Mouse (Mus musculus): ENCODE results near the gene Ccdc65.
A peak's percentile ranks its signal among the peaks of the same experiment; 100 is the strongest.

Ccdc65 gene

DNA sequence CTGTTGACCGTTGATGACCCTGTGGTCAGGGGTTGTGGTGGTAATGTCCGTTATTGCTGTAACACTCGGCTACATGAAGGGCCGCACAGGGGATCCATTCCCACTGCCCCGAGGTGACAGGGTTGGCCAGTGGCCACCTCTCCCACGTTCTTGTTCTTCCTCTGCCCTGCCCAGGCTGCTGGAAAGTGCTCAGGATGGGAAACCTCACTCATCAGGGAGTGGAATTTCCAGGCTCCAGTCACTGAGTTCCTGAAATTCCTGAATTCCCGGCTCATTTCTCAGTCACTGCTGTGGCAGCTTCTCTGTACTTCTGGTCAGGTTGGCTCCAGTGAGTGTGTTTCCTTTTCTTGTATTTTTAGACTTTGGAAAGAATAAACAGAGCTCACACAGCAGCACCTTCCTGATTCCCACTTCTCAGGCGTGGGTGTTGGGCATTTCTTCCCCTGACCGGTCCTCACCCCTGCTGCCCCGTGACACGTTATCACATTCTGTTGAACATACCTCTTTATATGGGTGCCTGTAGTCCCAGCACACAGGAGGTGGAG, 15.8 kb upstream of the Ccdc65 start:
- DNase-seq (ENCODE audit: low spot score), result no peak

DNA sequence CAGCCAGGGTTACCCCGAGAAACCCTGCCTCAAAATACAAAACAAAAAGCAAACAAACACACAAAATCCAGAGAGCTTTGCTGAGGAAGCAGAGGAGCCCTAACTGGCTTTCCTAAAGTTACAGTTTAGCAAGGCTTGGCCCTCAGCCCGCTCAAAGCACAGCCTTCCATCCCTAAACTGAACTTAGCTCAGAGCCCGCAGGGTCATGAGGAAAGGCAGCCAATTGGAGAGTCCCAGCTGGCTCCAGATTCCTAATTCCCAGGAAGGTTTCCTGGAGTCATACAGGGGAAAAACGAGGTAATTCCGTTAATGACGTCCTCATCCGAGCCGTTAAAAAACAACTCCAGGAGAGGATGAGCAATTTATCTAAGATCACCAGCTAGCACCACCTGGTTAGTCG, 12.3 kb upstream of the Ccdc65 start:
- DNase-seq (ENCODE audit: low spot score), result no peak

DNA sequence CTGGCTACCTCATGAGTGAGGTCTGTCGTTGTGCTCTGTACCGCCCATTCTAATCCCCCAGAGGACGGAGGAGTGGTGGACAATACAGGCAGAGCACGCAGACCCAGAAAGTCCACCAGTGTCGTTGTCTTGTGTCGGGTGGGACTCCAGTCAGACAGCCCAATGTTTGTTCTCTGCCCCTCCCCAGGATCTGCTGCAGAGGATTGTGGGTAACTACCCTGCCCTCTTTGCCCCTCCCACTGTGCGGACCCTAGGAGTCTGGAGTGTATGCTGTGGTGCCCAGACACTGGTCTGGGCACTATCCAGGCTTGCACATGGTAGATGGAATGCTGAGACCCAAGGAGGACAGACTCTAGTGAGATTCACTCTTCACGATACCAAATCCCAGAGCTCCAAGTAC, 11.8 kb upstream of the Ccdc65 start:
- no peak for DNase-seq (ENCODE audit: low spot score)

DNA sequence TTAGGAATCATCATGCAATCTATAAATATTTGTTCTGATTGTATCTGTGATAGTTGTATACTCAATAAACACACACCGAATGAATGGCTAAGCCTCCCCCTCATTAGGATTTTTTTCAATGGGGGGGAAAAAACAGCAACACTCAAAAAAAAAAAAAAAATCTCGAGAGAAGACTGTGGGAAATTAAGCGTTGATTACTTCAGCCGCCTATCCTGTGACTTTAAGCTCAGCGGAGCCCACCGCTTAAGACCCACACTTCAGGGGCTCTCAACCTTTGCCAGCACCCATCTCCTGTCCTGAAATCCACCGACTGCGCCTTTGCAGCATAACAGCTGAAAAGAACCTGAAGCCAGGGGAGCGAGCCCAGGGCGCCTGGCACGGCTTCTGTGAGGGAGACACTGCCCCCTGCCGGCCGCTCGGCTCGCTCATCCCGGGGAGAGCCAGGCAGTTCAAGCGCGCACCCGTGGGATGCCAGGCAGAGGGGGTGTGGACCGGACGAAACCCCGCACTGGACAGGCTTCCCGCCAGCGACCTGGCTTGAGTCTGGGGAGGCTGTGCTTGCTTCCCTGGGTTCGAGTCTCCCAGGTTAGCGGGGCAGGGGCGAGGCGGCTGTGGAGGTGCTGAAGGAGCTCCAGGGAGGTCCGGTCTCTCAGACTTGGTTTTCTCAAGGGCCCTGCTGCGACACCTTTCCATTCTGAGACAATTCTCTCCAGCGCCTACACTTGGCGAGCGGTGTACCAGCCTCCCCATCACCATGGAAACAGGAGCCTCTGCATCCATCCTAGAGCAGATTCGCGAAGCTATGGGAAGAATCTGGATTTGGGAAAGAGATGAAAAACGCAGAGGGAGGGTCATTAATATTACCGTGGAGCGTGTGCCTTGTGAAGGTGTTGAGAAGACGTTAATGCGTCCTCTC, 8.6 kb upstream of the Ccdc65 start:
- peak; percentile 91 for DNase-seq (ENCODE audit: low spot score)

DNA sequence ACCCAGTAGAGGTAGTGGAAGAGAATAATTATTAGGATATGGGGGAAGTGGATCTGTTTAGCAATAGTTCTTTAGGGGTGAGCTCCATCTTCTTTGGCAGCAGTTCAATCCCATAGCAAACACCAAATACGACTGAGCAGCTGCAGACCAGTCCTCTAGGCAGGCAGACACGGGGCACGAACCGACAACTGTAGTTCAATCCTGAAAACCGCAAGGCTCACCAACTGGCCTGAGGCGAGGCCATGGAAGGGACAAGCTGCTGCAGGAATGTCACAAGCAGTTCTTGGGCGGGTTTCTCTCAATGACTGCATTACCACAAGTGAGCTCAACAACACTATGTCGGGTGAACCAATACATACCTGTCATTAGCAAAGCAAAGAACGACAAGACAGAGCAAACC, 3.7 kb upstream of the Ccdc65 start:
- no peak for DNase-seq (ENCODE audit: low spot score)

DNA sequence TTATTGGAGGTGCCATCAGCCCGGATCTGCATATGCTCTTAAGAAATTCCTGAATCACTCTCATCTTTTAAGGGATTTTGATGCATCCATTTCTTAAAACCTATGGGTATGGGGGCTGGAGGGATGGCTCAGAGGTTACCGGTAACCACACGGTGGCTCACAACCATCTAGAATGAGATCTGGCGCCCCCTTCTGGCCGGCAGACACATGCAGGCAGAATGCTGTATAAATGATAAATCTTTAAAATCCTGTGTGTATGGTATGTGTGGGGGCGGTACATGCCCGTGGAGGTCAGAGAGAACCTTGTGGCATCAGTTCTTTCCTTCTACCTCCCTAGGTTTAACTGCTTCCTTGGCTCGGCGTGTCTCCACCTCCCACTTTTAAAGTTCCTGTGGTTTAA, 2.4 kb downstream of the Ccdc65 start:
- DNase-seq (ENCODE audit: low spot score), result peak; percentile 76

DNA sequence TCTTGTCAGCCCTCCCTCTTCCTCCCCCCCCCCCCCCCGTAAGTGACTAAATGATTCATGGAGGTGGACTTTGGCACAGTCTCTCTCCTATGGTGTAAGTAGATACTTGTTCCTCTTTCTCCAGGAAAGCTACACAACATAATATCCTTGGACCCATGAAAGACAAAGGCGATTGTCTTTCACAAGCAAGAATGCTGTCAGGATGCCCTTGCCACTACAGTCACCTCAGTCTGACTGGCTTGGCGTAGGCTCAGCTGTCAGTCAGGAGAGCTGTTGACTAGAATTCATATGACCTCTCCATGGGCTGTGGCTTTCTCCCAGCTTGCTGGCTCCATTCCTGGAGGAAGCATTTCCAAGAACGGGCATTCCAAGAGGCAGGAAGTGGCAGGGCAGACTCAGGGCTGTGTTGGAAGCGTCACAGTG, 6.2 kb downstream of the Ccdc65 start:
- DNase-seq (ENCODE audit: low spot score), result no peak

DNA sequence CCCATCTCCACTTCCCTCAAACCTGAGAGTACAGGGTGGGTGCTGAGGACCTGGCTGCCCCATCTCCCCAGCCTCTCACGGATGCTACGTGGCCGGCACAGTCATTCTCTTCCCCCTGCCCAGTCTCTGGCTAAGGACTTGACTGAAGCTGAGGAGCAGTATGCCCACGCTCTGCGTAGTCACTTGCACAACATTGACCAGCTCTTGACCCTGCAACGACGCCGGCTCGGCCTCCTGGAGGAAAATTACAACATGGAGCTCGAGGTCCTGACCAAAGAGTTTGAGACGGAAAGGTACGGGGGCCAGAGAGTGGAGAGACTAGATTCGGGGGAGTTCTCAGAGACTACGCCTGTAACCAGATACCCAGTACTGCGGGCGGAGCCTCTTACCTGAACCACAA, 9.3 kb downstream of the Ccdc65 start:
- DNase-seq (ENCODE audit: low spot score), result no peak

DNA sequence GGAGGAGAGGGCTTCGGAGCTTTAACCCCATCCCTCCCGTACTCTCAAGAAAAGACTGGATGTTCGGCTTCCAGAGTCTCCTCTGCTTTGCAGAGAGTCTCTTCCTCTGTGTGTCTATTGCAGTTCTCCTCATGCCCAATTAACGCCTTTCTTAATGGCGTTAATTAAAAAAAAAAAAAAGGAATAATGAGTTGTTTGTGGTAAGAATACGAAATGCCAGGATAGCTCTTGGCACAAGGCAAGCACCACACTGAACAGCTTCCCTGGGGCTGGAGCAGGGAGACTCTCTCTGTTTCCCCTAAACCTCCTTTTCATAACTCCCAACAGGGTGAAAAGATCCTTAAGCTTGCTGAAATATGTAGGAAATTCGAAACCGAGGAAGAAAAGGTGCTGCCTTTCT, 14.2 kb downstream of the Ccdc65 start:
- no peak for DNase-seq (ENCODE audit: low spot score)

DNA sequence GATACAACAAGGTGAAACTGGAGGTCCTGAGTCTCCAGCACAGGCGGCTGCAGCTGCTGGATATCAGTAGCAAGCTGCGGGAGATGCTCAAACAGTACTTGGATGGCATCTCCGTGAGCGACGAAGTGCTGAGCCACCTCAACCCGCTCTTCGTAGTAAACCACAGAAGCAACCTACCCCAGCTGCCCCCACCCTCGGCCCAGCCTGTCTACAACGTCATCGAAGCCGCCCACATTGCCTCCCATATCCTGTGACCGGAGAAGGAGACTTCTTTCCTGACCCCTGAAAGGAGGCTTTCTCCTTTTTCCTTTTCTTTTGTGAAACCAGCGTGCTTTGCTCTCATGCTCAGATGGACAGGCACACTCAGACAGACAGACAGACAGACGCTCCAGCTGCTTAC, 14.8 kb downstream of the Ccdc65 start:
- no peak for DNase-seq (ENCODE audit: low spot score)

DNA sequence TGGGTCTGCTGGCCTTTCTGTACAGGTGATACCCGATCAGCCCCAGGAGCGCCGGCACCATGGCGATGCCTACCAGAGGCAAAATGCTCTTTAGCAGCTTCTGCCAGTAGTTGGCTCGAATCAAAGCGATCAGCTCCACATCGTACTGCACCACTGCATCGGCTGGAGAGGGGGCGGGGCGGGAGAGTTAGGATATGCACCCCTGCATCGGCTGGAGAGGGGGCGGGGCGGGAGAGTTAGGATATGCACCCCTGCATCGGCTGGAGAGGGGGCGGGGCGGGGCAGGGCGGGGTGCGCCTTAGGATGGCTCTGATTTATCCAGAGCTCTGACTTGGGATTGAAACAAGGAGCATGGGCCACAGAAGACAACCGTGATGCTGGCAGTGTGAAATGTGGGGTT, 16.4 kb downstream of the Ccdc65 start:
- DNase-seq (ENCODE audit: low spot score), result no peak

DNA sequence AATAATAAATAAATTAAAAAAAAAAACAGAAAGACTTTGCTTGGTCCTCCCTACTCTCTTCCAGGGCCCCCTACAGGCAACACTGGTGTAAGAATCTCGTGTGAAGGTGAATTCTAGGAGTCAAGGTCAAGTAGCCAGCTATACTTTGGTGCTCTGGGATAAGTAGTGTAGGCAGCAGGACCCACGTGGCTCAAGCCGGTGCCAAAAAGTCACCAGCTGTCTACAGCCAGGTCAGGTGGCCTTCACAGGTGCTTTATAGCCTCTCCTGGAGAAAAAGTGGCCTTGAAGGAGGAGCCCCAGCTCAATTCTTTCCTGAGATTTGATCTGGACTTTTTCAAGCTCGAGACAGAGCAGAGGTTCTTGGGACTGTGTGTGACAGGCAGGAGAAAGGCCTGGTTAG, 18.1 kb downstream of the Ccdc65 start:
- DNase-seq (ENCODE audit: low spot score), result no peak

DNA sequence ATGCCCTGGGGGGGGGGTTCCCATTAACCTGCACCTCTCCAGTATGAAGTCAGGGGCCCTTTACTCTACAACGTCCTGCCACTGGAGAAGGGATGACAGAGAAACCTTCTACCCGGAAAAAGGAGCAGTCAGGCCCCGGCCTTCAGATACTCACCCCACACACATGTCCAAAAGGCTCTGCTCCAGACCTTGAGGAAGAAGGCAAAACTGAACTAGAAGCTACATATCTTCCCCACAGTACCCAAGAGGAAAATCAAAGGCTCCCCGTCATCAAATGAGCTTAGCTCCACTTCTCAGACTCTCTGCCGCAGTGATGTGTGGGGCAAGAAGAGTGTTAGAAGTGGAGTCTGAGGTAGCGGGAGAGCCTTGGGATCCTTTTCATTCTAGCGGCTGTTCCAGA, 18.7 kb downstream of the Ccdc65 start:
- no peak for DNase-seq (ENCODE audit: low spot score)

DNA sequence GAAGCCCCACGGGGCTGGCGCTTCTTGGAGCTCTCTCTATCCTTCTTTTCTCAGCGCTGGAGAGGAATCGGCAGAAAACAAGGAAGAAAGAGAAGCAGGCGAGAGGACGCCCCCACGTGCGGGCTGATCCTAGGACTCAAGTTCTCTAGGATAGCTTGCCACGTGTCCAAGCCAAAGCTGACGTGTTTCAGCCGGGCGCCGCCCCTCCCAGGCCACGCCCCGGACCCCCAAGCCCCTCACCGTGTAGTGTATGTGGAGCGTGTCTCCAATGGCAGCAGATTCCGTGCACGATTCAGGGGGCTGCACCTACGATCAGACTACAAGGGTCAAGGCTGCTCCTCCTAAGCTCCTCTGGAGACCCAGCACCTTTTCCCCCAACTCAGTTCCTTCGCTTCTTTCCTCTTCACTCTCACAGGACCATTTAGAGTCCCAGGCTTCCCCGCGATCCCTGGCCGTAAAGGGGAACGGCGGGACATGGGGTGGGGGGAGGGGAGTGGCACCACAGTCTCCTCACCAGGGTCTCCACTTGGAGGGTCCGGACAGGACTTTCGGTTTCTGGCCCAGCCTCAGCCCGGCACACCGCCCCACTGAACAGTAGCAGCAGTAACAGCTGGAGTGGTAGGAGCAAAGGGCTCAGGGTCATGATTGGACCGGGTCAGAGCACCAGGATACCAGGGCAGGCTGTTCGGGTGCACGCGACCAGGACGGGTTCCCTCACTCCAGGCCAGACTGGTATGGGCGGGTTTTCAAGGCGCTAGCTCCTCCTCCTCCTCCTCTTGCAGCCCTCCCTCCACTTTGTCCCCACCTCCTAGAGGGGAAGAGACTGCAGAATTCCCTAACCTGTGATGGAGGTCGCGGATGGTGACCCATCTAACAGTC, 19.7 kb downstream of the Ccdc65 start, which contains the start of gene Fkbp11:
Gene Fkbp11 (minus strand): TSS at position 756 of the 879 bp plus-strand sequence.
- DNase-seq (ENCODE audit: low spot score), result peak; percentile 38

DNA sequence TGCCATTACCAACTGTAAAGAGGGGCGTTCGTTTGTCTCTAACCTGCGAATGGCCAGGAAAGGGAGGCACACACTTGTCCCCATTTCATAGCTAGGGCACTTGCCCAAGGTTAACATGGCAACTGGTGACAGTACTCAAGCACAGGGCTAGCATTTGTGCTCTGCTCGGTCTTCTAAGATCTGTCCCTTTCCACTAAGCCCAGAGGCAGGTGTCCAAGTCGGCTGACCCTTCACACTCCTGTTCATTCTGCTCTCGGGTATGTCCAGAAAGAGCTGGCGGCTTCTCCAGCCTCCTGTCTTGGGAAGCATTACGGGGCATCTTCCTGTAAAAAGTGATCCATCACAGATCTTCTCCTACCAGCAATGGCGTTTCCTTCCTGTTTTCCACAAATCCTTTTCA, 20.4 kb downstream of the Ccdc65 start:
- DNase-seq (ENCODE audit: low spot score), result no peak

DNA sequence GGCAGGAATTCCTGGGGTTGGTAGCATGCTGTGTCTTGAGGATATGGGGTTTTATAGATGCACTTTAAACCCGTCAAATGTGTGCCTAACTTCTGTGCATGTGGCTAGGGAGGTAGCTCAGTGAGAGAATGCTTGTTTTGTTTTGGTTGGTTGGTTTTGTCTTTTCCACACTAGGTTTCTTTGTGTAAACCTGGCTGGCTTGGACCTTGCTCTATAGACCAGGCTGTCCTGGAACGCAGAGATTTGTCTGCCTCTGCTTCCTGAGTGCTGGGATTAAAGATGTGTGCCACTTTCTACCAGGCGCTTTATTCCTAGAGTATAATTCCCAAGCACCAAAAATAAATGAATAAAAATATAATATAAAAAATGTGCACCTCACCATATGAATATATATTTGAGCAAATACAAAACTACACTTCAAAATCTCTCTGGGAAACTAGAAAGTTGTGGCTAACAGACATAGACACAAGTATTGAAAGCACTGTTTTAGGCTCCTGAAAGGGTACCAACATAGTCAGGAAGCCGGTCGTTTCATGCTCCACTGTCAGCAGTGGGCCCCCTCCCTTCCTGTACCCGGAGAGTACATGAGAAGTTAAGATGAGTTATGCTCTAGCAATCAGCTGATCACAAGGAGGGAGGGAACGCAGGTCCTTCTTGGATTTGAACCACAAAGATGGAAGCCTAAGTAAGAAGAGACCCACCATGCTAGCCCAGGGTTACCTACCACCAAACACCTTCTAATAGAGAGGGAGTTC, 22.0 kb downstream of the Ccdc65 start:
- DNase-seq (ENCODE audit: low spot score), result no peak

DNA sequence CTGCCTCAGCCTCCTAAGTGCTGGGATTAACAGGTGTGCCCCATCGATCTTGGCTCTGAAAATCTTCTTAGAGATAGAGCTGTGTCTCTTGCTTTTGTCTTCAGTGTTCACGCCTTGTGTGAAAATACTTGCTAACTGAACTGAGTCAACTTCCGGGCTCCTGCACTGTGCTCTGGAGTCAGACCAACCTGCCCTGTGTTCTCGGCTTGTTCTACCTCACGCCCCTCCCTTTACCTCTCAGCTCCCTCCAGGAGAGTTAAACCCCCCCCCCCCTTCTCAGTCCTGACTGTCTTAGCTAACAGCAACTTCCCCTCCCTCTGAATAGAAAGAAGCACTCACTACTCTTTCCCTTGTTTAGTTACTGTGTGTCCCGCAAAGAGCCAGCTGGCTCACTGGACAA, 22.8 kb downstream of the Ccdc65 start:
- no peak for DNase-seq (ENCODE audit: low spot score)

DNA sequence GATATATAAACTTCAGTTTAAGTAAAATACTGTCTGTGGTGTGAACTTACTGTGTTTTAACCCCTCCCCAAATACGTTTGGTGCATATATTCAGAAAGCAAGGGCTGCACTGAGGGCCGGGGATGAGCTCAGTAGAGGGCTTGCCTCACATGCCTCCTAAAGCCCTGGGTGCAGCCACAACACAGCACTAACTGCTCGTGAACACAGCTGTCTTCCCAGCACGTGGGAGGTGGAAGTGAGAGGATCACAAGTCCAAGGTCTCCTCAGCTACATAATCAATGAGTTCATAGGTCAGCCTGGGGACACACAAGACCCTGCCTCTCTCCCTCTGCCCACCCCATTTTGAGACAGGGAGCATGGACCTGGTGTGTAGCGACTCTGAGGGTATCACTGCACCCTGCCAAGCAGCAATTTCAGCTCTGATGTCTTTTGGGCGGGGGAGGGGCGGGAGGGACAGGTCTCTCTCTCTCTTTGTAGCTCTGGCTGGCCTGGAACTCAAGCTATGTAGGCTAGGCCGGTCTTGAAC, 24.1 kb downstream of the Ccdc65 start:
- no peak for DNase-seq (ENCODE audit: low spot score)

DNA sequence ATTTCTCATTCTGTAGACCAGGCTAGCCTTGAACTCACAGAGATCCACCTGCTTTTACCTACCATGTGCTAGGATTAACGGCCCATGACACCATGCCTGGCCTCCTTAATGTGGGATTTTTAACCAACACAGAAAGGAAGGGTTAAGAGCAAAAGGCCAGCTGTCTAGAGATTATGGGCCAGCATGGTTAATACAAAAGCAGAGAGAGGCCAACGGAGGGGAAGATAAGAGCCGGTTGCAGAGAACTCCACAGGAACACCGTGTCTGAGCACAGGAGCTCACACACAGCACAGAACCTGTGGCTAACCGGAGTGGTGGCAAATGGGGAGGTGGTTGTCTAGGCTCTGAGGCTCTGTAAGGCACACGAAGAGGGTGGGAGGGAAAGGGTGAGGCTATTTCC, 25.4 kb downstream of the Ccdc65 start:
- DNase-seq (ENCODE audit: low spot score), result no peak

DNA sequence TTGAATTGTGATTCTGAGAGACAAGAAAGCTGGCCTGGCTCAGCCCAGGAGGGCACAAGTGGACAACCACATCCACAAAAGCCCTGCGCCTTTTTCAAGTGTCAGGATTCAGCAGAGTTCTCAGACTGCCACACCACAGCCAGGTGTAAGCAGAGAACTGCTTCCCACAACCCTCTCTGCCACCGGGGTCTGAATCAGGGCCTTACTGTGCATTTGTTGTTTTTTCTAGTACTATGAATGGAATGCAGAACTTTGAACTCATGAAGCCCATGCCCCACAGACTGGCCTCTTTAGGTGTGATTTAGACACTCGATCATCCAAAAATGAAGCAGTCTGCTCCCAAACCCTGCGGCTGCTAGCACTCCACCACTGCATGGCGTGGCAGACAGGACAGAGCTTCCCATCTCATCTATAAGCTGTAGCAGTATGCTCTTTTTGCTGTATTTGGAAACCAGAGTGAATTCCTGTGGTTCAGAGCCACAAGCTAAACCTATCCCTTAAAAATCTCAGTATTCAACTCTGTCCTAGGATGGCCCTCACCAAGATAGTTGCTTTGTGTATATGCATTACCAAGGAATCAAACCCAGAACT, 26.1 kb downstream of the Ccdc65 start:
- no peak for DNase-seq (ENCODE audit: low spot score)

DNA sequence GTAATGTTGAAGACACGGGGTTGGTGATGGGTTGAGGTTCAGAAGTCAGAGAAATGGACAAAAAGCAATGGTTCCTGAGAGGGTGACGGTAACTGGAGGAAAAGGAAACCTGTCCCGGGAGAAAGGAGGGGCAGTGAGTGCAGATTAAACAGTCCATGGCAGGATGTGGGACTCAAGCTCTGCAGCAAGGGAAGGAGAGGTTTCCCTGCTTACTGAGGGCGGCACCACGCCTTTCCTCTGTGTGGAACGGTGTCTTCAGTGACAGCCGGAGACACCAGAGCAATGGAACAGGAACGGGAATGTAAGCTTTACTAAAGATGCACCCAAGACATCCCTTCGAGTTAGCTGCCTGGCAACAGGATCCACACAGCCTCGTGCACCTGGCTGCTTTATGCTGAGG, 28.5 kb downstream of the Ccdc65 start:
- DNase-seq (ENCODE audit: low spot score), result no peak
